Mouse (Mus musculus) heart, embryonic 10.5 days (tissue): ENCODE data around the gene Gpr141. TPM values are rescaled to one million over a fixed set of nuclear protein-coding genes. Genes with fewer than 3 reads are reported as not detected.
"Not testable (repeated sequence)": the region's sequence is repeated elsewhere in the genome, so short reads cannot be mapped to it uniquely, and the experiment has no call there.

Experiments
- DNase-seq: peaks from one replicate; pipeline ENCODE4 v3.0.0-alpha.2; 2017; ENCODE audit warnings: low spot score
- H3K27ac ChIP-seq: fragments of 300-500 bp; sonication (generic); 2 replicates; pipeline ENCODE4 v1.5.1; 2016; ENCODE audit warnings: mild to moderate bottlenecking
- H3K27me3 ChIP-seq: fragments of 300-500 bp; sonication (generic); 2 replicates; pipeline ENCODE4 v1.6.1; 2016; ENCODE audit warnings: mild to moderate bottlenecking; ENCODE audit not compliant: poor library complexity, insufficient read depth, severe bottlenecking
- H3K36me3 ChIP-seq: fragments of 300-500 bp; sonication (generic); 2 replicates; pipeline ENCODE4 v1.6.1; 2016; ENCODE audit warnings: mild to moderate bottlenecking, moderate library complexity
- H3K4me1 ChIP-seq: fragments of 300-500 bp; sonication (generic); 2 replicates; pipeline ENCODE4 v1.6.1; 2016; ENCODE audit warnings: mild to moderate bottlenecking
- H3K4me3 ChIP-seq: fragments of 300-500 bp; sonication (generic); 2 replicates; pipeline ENCODE4 v1.5.1; 2016; ENCODE audit warnings: mild to moderate bottlenecking, moderate library complexity
- H3K9me3 ChIP-seq: fragments of 300-500 bp; sonication (generic); 2 replicates; pipeline ENCODE4 v1.6.1; 2016; ENCODE audit warnings: mild to moderate bottlenecking, moderate library complexity
- WGBS: fragments of 180-500 bp; shearing (Covaris S2); methylation state at CpG from one replicate; pipeline ENCODE4 v1.1.7; 2016; 5-methylcytosine and 5-hydroxymethylcytosine counted together
- polyA plus RNA-seq: library from polyadenylated mRNA; unstranded; fragments of >200 nt; fragmentation: Nextera tagmentation; extraction: Ambion mirVana; gene quantifications from 2 replicates; pipeline ENCODE4 v1.2.1, GENCODE M21; 2016

The Gpr141 gene
- polyA plus RNA-seq, 1 experiment from 2014 or later, result 0.10 TPM

DNA sequence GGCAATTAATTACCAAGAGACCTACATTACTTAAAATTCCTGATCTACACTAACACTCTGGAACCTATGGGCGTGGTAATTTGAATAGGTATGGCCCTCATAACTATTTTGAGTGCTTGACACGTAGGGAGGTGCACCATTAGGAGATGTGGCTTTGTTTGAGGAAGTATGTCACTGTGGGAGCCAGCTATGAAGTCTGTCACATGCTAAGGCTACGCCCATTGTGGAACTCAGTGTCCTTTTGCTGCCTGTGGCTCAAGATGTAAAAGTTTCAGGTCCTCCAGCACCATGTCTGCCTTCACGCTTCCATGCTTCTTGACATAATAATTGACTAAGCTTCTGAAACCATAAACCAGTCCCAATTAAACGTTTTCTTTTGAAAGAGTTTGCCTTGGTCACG lies 29.6 kb downstream of the Gpr141 start:
- Histone ChIP-seq H3K4me3 (no peak overlapping the region), H3K36me3 (no peaks in the 10 kb centered on the region), H3K27me3 (no peaks in the 10 kb centered on the region), H3K4me1 (no peaks in the 10 kb centered on the region), H3K9me3 (no peaks in the 10 kb centered on the region), H3K27ac (no peak overlapping the region)
- no peak for DNase-seq
- WGBS, result 78% methylated on average over 6 of the region's 6 CpGs

GRCm38 (mm10) chr13:19793761-19794160 lies 30.3 kb downstream of the Gpr141 start:
- WGBS, result 79% methylated on average over 4 of the region's 4 CpGs
- no peaks in the 10 kb centered on the region for H3K9me3 ChIP-seq
- DNase-seq, result no peak

GRCm38 (mm10) chr13:19787946-19788345 lies 36.1 kb downstream of the Gpr141 start:
- not testable (repeated sequence) for H3K9me3 ChIP-seq, H3K4me3 ChIP-seq, H3K27ac ChIP-seq, DNase-seq, H3K36me3 ChIP-seq, H3K27me3 ChIP-seq, H3K4me1 ChIP-seq
- 52% methylated on average over 1 of the region's 1 CpGs for WGBS

More at GRCm38 (mm10) chr13:19793761-19794160, 30.3 kb downstream of the Gpr141 start:
- H3K36me3 ChIP-seq, result no peaks in the 10 kb centered on the region
- H3K4me1 ChIP-seq, result no peaks in the 10 kb centered on the region
- no peak overlapping the region for H3K4me3 ChIP-seq
- H3K27ac ChIP-seq, result no peak overlapping the region
- no peaks in the 10 kb centered on the region for H3K27me3 ChIP-seq

GRCm38 (mm10) chr13:19770163-19770562 lies 53.9 kb downstream of the Gpr141 start:
- WGBS, result 89% methylated on average over 1 of the region's 1 CpGs
- Histone ChIP-seq H3K4me3 (no peak overlapping the region), H3K27me3 (no peaks in the 10 kb centered on the region), H3K9me3 (no peaks in the 10 kb centered on the region), H3K4me1 (no peaks in the 10 kb centered on the region), H3K27ac (no peak overlapping the region), H3K36me3 (no peaks in the 10 kb centered on the region)
- DNase-seq, result no peak

DNA sequence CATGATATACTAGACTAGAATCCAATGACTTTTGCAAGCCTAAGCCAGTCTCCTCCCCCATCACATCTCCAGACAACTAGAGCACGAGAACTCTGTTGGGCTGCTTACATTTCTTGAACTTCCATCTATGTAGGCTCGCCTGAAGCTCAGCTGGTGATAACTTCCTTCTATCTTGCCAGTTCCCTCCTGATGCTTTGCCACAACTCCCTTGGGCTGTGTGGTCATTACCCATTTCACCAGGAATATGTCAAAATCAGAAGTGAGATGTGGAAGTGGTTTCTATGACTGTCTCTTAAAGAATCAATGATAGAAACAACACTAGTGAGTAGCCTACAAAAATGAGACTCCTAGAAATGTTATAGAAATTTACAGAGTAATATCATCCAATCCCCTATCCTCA lies 56.9 kb downstream of the Gpr141 start:
- no peaks in the 10 kb centered on the region for H3K27me3 ChIP-seq
- no peaks in the 10 kb centered on the region for H3K36me3 ChIP-seq
- DNase-seq, result no peak
- no peaks in the 10 kb centered on the region for H3K4me1 ChIP-seq
- H3K27ac ChIP-seq, result no peak overlapping the region
- H3K4me3 ChIP-seq, result no peak overlapping the region
- H3K9me3 ChIP-seq, result no peaks in the 10 kb centered on the region
- WGBS, result 65% methylated on average over 2 of the region's 2 CpGs

- WGBS, result 83% methylated on average over 4 of the region's 4 CpGs
Observed at GRCm38 (mm10) chr13:19764276-19764675, 59.8 kb downstream of the Gpr141 start.

DNA sequence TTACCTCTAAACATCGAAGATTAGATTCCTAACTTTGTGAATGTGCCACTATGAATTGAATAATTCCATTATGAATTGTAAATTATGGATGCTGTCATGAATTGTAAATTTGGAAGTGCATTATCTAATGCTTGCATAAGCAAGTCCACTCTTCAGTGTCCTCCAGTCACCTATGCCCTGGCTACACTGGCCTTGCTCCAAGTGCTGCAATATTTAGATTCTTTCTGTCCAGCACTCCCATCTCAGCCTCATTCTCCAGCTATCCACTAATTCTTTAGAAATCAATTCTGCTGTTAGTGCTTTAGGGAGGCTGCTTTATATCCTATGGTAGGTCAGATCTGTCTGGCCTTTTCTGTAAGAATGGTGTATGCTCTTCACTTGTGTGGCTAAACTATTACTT lies 60.8 kb downstream of the Gpr141 start:
- Histone ChIP-seq H3K27ac (no peak overlapping the region), H3K4me1 (no peaks in the 10 kb centered on the region), H3K27me3 (no peaks in the 10 kb centered on the region), H3K4me3 (no peak overlapping the region), H3K36me3 (no peaks in the 10 kb centered on the region), H3K9me3 (no peaks in the 10 kb centered on the region)
- 82% methylated on average over 1 of the region's 1 CpGs for WGBS
- DNase-seq, result no peak

More at GRCm38 (mm10) chr13:19764276-19764675, 59.8 kb downstream of the Gpr141 start:
- Histone ChIP-seq H3K36me3 (no peaks in the 10 kb centered on the region), H3K4me1 (no peaks in the 10 kb centered on the region), H3K9me3 (no peaks in the 10 kb centered on the region), H3K27ac (no peak overlapping the region), H3K4me3 (no peak overlapping the region), H3K27me3 (no peaks in the 10 kb centered on the region)
- DNase-seq, result no peak

GRCm38 (mm10) chr13:19745741-19746140 lies 78.3 kb downstream of the Gpr141 start:
- Histone ChIP-seq H3K4me3 (no peak overlapping the region), H3K36me3 (no peaks in the 10 kb centered on the region), H3K27ac (no peak overlapping the region), H3K9me3 (no peaks in the 10 kb centered on the region), H3K27me3 (no peaks in the 10 kb centered on the region), H3K4me1 (no peaks in the 10 kb centered on the region)
- WGBS, result 46% methylated on average over 2 of the region's 2 CpGs
- DNase-seq, result no peak

DNA sequence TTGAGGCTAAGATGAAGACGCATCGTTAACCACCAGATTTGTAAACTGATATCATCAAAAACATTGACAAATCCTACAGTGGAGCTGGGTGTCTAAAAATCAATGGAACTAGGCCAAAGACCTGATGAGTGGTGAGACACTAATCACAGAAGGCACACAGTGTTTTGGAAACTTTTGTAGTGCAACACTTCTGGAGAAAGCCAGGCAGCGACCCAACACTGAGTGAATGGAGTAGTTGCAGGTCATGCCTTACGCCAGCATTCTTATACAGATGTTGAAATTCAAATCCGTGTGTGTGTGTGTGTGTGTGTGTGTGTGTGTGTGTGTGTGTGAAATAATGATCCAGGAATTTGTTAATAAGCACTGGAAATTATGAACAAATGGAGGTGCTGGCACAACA lies 79.5 kb downstream of the Gpr141 start:
- Histone ChIP-seq H3K9me3 (no peaks in the 10 kb centered on the region), H3K27ac (no peak overlapping the region), H3K4me3 (no peak overlapping the region), H3K4me1 (no peaks in the 10 kb centered on the region), H3K36me3 (no peaks in the 10 kb centered on the region), H3K27me3 (no peaks in the 10 kb centered on the region)
- no peak for DNase-seq
- WGBS, result 82% methylated on average over 5 of the region's 5 CpGs

DNA sequence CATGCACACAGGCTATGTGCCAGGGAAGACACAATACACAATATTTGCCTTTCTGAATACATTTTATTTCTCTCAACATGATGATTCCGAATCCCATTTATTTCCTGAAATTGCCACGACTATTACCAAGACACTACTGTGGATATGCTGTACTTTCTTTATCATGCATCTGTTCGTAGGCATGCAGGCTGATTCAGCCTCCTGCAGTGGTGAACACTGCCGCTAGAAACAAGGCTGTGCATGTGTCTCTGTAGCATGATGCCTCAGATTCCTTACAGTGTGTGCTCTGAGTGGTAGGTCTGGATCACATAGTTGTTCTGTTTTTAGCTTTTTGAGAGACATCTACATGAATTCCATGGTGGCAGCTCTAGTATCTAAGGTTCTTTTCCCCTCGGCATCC lies 89.5 kb downstream of the Gpr141 start:
- no peaks in the 10 kb centered on the region for H3K36me3 ChIP-seq
- no peak overlapping the region for H3K4me3 ChIP-seq
- H3K27me3 ChIP-seq, result no peaks in the 10 kb centered on the region
- no peak for DNase-seq
- H3K4me1 ChIP-seq, result no peaks in the 10 kb centered on the region
- H3K9me3 ChIP-seq, result no peaks in the 10 kb centered on the region
- 72% methylated on average over 5 of the region's 5 CpGs for WGBS
- no peak overlapping the region for H3K27ac ChIP-seq

GRCm38 (mm10) chr13:19730826-19731225 lies 93.2 kb downstream of the Gpr141 start:
- no peaks in the 10 kb centered on the region for H3K27me3 ChIP-seq
- H3K4me3 ChIP-seq, result no peak overlapping the region
- WGBS, result 58% methylated on average over 2 of the region's 2 CpGs
- H3K27ac ChIP-seq, result no peak overlapping the region
- H3K36me3 ChIP-seq, result no peaks in the 10 kb centered on the region
- H3K4me1 ChIP-seq, result no peaks in the 10 kb centered on the region
- DNase-seq, result no peak
- no peaks in the 10 kb centered on the region for H3K9me3 ChIP-seq

GRCm38 (mm10) chr13:19718954-19719353 lies 105.1 kb downstream of the Gpr141 start:
- Histone ChIP-seq H3K9me3 (no peaks in the 10 kb centered on the region), H3K27me3 (no peaks in the 10 kb centered on the region), H3K27ac (no peak overlapping the region), H3K4me3 (no peak overlapping the region), H3K4me1 (no peaks in the 10 kb centered on the region), H3K36me3 (no peaks in the 10 kb centered on the region)
- 84% methylated on average over 5 of the region's 5 CpGs for WGBS
- DNase-seq, result no peak

GRCm38 (mm10) chr13:19717201-19717600 lies 106.9 kb downstream of the Gpr141 start:
- Histone ChIP-seq H3K27me3 (no peaks in the 10 kb centered on the region), H3K27ac (no peak overlapping the region), H3K4me3 (no peak overlapping the region), H3K9me3 (no peaks in the 10 kb centered on the region), H3K4me1 (no peaks in the 10 kb centered on the region), H3K36me3 (no peaks in the 10 kb centered on the region)
- DNase-seq, result no peak
- 75% methylated on average over 2 of the region's 2 CpGs for WGBS

GRCm38 (mm10) chr13:19703806-19704205 lies 120.3 kb downstream of the Gpr141 start:
- H3K4me3 ChIP-seq, result no peak overlapping the region
- no peaks in the 10 kb centered on the region for H3K27me3 ChIP-seq
- H3K36me3 ChIP-seq, result no peaks in the 10 kb centered on the region
- H3K9me3 ChIP-seq, result no peaks in the 10 kb centered on the region
- H3K4me1 ChIP-seq, result no peaks in the 10 kb centered on the region
- DNase-seq, result no peak
- WGBS, result 50% methylated on average over 4 of the region's 4 CpGs
- no peak overlapping the region for H3K27ac ChIP-seq
